Mouse (Mus musculus) limb, embryonic 14.5 days (tissue): Measurements from ENCODE around the gene Efcab2. TPM values are rescaled to one million over a fixed set of nuclear protein-coding genes. Genes with fewer than 3 reads are reported as not detected.

Experiments used
- ATAC-seq: fragments of 200-750 bp; cut with Nextera tagmentation; 2 replicates; pipeline ENCODE4 v1.8.0; 2017; ENCODE audit warnings: low read depth, moderate number of reproducible peaks, moderate TSS enrichment; ENCODE audit not compliant: low FRiP score
- DNase-seq: peaks from one replicate; pipeline ENCODE4 v3.0.0-alpha.2; 2015; ENCODE audit warnings: low spot score
- H3K27ac ChIP-seq: fragments of 300-500 bp; sonication (generic); replicated peaks from 2 replicates; pipeline ENCODE4 v1.5.1; 2014; ENCODE audit warnings: low read depth, mild to moderate bottlenecking, low read length, moderate library complexity, mixed read lengths
- H3K27me3 ChIP-seq: fragments of 300-500 bp; sonication (generic); 2 replicates; pipeline ENCODE4 v1.6.1; 2014; ENCODE audit warnings: low read length, mixed read lengths; ENCODE audit not compliant: control insufficient read depth, insufficient read depth
- H3K36me3 ChIP-seq: fragments of 300-500 bp; sonication (generic); 2 replicates; pipeline ENCODE4 v1.6.1; 2014; ENCODE audit warnings: mild to moderate bottlenecking, low read length, moderate library complexity, mixed read lengths; ENCODE audit not compliant: control insufficient read depth, insufficient read depth
- H3K4me1 ChIP-seq: fragments of 300-500 bp; sonication (generic); 2 replicates; pipeline ENCODE4 v1.6.1; 2014; ENCODE audit warnings: antibody characterized with exemption, low read length, mixed read lengths; ENCODE audit not compliant: control insufficient read depth, insufficient read depth
- H3K4me2 ChIP-seq: fragments of 300-500 bp; sonication (generic); replicated peaks from 2 replicates; pipeline ENCODE4 v1.6.1; 2014; ENCODE audit warnings: low read depth, mild to moderate bottlenecking, low read length, moderate library complexity; ENCODE audit not compliant: severe bottlenecking
- H3K4me3 ChIP-seq: fragments of 300-500 bp; sonication (generic); replicated peaks from 2 replicates; pipeline ENCODE4 v1.5.1; 2014; ENCODE audit warnings: low read length
- H3K9ac ChIP-seq: fragments of 300-500 bp; sonication (generic); 2 replicates; pipeline ENCODE4 v1.6.1; 2014; ENCODE audit warnings: mild to moderate bottlenecking, low read depth, low read length, moderate library complexity; ENCODE audit not compliant: severe bottlenecking
- H3K9me3 ChIP-seq: fragments of 300-500 bp; sonication (generic); 2 replicates; pipeline ENCODE4 v1.6.1; 2016; ENCODE audit warnings: low read length; ENCODE audit not compliant: control insufficient read depth
- POLR2A ChIP-seq: fragments of 200-500 bp; IDR thresholded peaks from 2 replicates; pipeline ENCODE4 v1.8.0; 2012; ENCODE audit warnings: inconsistent platforms, mild to moderate bottlenecking, moderate library complexity, borderline replicate concordance; ENCODE audit not compliant: insufficient read depth, insufficient read length; ENCODE audit errors: extremely low read depth
- WGBS: fragments of 180-500 bp; shearing (Covaris S2); extraction: QIAGEN DNeasy Blood & Tissue Kit; methylation state at CpG from one replicate; pipeline ENCODE4 v1.1.7; 2014; 5-methylcytosine and 5-hydroxymethylcytosine counted together
- polyA plus RNA-seq, 2 experiments: library from polyadenylated mRNA; depleted of rRNA in 1 of 2; stranded (reverse) in 1 of 2; unstranded in 1 of 2; fragments of >200 nt; fragmentation: Nextera tagmentation in 1 of 2; extraction: Ambion mirVana in 1 of 2; gene quantifications; 2 replicates each; pipeline versions ENCODE4 v1.2.1 to v1.2.3; 2012 to 2014

Efcab2 gene
- polyA plus RNA-seq, 2 experiments = 1.4 to 5.2 TPM

DNA sequence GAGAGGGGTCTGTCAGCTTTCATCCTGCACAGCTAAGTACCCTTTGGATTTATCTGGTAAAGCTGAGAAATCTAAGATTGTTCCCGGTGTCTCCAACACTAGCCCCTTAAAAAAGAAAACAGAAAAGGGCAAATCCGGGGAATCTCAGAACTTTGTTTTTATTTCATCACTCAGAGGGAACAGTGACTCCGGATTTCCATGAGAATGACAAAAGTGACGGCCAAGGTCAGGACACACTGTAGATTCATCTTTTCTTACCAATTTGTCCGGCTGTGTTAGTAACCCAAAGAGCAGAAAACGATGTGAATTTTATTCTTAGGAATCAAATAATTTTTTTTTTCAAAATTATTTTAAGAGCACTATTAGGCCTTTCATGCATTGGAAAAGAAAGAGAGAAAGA lies 37.8 kb upstream of the Efcab2 start:
- H3K9ac ChIP-seq = no peak overlapping the region
- H3K27ac ChIP-seq = no peak overlapping the region
- no peaks in the 10 kb centered on the region for H3K27me3 ChIP-seq
- TF ChIP-seq POLR2A = no peak
- ATAC-seq (no peak), DNase-seq (no peak)
- no peak overlapping the region for H3K4me3 ChIP-seq
- 78% methylated on average over 6 of the region's 6 CpGs for WGBS
- no peaks in the 10 kb centered on the region for H3K36me3 ChIP-seq
- no peaks in the 10 kb centered on the region for H3K9me3 ChIP-seq
- H3K4me2 ChIP-seq = peak overlapping the region; percentile 64; the same call in 1 of the 2 replicates
- H3K4me1 ChIP-seq = peaks cover 3% of the 10 kb centered on the region; the same call in 1 of the 2 replicates

DNA sequence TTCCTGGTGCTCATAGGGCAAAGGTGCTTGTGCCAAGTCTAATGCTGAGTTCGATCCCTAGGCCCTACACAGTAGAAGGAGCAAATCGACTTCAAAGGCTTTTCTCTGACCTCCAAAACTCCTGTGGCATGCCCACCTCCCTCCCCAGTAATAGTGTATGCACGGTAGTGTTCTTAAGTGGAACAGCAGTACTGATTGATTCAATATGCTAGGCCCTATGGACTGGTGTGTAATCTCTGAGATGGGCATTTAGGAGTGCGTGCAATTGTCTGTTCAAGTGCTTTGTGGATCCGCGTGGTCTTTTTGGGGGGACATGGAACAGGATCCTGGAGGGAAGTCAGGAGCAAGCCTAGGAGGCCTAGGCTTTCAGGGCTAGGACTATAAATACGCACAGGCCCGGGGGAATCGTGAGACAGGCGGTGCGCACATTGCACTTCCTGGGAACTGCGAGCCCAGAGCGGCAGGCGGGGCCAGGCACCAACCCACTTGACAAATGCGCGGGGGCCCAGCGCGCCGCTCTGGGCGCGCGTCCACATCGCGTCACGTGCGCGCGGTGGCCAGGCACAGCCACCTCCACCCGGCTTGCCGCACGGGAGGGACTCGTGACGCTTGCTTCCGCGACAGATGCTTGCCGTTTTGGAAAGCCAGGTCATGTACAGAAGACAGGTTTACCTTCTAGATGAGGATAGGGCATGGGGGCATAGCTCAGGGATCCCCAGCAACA lies 37.2 kb upstream of the Efcab2 start:
- under 1% methylated on average over 36 of the region's 36 CpGs for WGBS
- DNase-seq = peak; percentile 76
- peak; percentile 93 for ATAC-seq
- 0 out of 2 replicates have a peak, but pooled peaks have one; percentile 25 for TF ChIP-seq POLR2A
- peak overlapping the region; percentile 53 for H3K9ac ChIP-seq
- H3K27ac ChIP-seq = 0 out of 2 replicates have a peak overlapping the region, but pooled peaks have one; percentile 8
- H3K9me3 ChIP-seq = no peaks in the 10 kb centered on the region
- no peaks in the 10 kb centered on the region for H3K27me3 ChIP-seq
- H3K4me1 ChIP-seq = peaks cover 3% of the 10 kb centered on the region; the same call in 1 of the 2 replicates
- H3K36me3 ChIP-seq = no peaks in the 10 kb centered on the region
- H3K4me3 ChIP-seq = peak overlapping the region; percentile 37
- peak overlapping the region; percentile 64 for H3K4me2 ChIP-seq

DNA sequence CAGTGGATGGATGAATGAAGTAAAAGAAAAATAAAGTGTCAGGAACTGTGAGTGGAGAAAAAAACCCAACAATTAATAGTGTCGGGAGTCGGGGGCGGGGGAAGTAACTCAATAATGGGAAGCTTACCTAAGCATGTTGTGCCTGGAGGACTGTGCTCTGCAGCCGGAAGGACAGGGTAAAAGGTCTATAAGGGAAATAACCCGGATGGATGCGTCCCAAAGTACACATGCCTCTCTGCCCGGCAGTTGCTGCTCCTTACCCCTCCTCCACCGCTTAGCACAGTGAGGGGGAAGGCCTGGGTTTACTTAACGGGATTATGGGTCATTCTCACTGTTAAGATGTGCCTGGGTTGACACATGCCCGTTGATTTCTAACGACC lies 36.6 kb upstream of the Efcab2 start:
- under 1% methylated on average over 11 of the region's 11 CpGs for WGBS
- TF ChIP-seq POLR2A = no peak
- Histone ChIP-seq H3K27ac (0 out of 2 replicates have a peak overlapping the region, but pooled peaks have one; percentile 8), H3K36me3 (no peaks in the 10 kb centered on the region), H3K9me3 (no peaks in the 10 kb centered on the region), H3K9ac (peak overlapping the region; percentile 53), H3K4me2 (peak overlapping the region; percentile 64), H3K4me1 (peaks cover 3% of the 10 kb centered on the region; the same call in 1 of the 2 replicates), H3K27me3 (no peaks in the 10 kb centered on the region), H3K4me3 (peak overlapping the region; percentile 37)
- ATAC-seq (peak; percentile 63), DNase-seq (peak; percentile 12)

DNA sequence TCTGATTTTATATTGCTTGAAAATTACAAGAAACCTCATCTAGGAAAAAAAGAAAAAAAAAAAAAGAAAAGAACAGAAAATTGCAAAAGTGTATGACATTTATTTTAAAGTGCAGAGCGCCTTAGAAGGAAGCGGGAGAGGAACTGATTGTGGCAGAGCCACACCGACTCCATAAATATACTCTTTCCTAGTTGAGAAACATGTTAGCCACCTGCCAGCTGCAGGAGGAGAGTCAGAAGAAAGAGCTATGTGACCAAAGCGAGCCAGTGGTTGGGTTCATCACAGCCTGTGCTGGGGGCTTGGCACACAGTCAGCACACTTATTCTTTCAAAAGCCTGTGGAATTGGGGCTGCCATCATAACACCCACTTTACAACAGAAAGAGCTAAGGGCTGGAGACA lies 33.2 kb upstream of the Efcab2 start:
- no peaks in the 10 kb centered on the region for H3K27me3 ChIP-seq
- DNase-seq (no peak), ATAC-seq (no peak)
- no peaks in the 10 kb centered on the region for H3K36me3 ChIP-seq
- no peak overlapping the region for H3K4me2 ChIP-seq
- no peaks in the 10 kb centered on the region for H3K9me3 ChIP-seq
- H3K27ac ChIP-seq = no peak overlapping the region
- no peak overlapping the region for H3K9ac ChIP-seq
- H3K4me1 ChIP-seq = peaks cover 3% of the 10 kb centered on the region; the same call in 1 of the 2 replicates
- 86% methylated on average over 4 of the region's 4 CpGs for WGBS
- H3K4me3 ChIP-seq = no peak overlapping the region
- TF ChIP-seq POLR2A = no peak

DNA sequence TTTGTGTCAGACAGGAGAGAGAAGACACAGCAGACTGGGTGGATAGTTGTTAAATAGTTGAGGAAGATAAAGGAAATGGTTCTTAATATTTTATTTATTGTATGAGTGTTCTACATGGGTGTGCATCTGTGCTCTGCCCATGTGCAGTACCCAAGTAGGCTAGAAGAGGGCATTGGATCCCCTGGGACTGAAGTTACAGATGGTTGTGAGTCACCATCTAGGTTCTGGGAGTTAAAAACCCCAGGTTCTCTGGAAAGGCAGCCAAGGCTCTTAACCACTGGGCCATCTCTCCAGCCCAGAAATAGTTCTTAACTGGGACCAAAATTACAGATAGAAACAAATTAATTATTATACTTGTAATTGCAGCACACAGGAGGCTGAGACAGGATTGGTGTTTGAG lies 30.5 kb upstream of the Efcab2 start:
- no peak overlapping the region for H3K4me3 ChIP-seq
- H3K4me2 ChIP-seq = no peak overlapping the region
- no peaks in the 10 kb centered on the region for H3K4me1 ChIP-seq
- no peaks in the 10 kb centered on the region for H3K36me3 ChIP-seq
- no peaks in the 10 kb centered on the region for H3K9me3 ChIP-seq
- DNase-seq = no peak
- no peak for TF ChIP-seq POLR2A
- no peak for ATAC-seq
- no peaks in the 10 kb centered on the region for H3K27me3 ChIP-seq
- no peak overlapping the region for H3K9ac ChIP-seq
- no peak overlapping the region for H3K27ac ChIP-seq
